Mouse (Mus musculus) spleen, adult 2 months (tissue): ENCODE measurements around the gene Pcbp2.

Experiments
- CTCF ChIP-seq: fragments of 200-500 bp; IDR thresholded peaks from 2 replicates; pipeline ENCODE4 v1.5.1; 2011; ENCODE audit warnings: mild to moderate bottlenecking, inconsistent platforms; ENCODE audit not compliant: insufficient read depth, insufficient read length, insufficient replicate concordance; ENCODE audit errors: extremely low read depth
- POLR2A ChIP-seq: fragments of 200-500 bp; IDR thresholded peaks from 2 replicates; pipeline ENCODE4 v1.6.1; 2011; ENCODE audit warnings: low read depth, low read length, inconsistent platforms

GRCm38 (mm10) chr15:102531586-102531985 lies 61.2 kb downstream of the Pcbp2 start:
- no peak for TF ChIP-seq CTCF
- no peak for TF ChIP-seq POLR2A
